Mouse (Mus musculus) spleen, postnatal 36 days (tissue): ENCODE data around the gene Smg5.
A peak's percentile ranks its signal among the peaks of the same experiment; 100 is the strongest.
"Not testable (repeated sequence)": the region's sequence is repeated elsewhere in the genome, so short reads cannot be mapped to it uniquely, and the experiment has no call there.

Experiments
- DNase-seq, 2 experiments: peaks; one replicate each; pipeline ENCODE4 v3.0.0; 2022; ENCODE audit warnings: low spot score in 2 of 2, mixed read lengths in 1 of 2

Smg5 gene

GRCm38 (mm10) chr3:88352907-88353306, 16.8 kb downstream of the Smg5 start:
- no peak for DNase-seq

GRCm38 (mm10) chr3:88354396-88355165, 18.5 kb downstream of the Smg5 start:
- DNase-seq: no peak

GRCm38 (mm10) chr3:88359584-88359983, 23.5 kb downstream of the Smg5 start:
- DNase-seq: no peak

- no peak for DNase-seq
Measured at GRCm38 (mm10) chr3:88359989-88360388, 23.9 kb downstream of the Smg5 start.

- DNase-seq: no peak
Measured at GRCm38 (mm10) chr3:88361096-88361495, 25.0 kb downstream of the Smg5 start.

GRCm38 (mm10) chr3:88361612-88362313, 25.7 kb downstream of the Smg5 start:
- no peak for DNase-seq

GRCm38 (mm10) chr3:88363700-88364099, 27.6 kb downstream of the Smg5 start:
- DNase-seq: peak; percentile 29 to 57

GRCm38 (mm10) chr3:88364337-88364736, 28.3 kb downstream of the Smg5 start, which contains the start of gene Paqr6:
Gene Paqr6, plus strand, starts transcription at chr3:88364584.
- peak; percentile 51 to 64 for DNase-seq

- no peak for DNase-seq
Measured at GRCm38 (mm10) chr3:88365705-88366361, 29.8 kb downstream of the Smg5 start.

- peak; percentile 63 to 72 for DNase-seq
Measured at GRCm38 (mm10) chr3:88366830-88367428, 30.9 kb downstream of the Smg5 start.

- DNase-seq: not testable (repeated sequence)
Measured at GRCm38 (mm10) chr3:88367517-88367916, 31.5 kb downstream of the Smg5 start.

GRCm38 (mm10) chr3:88368511-88368910, 32.5 kb downstream of the Smg5 start:
- not testable (repeated sequence) for DNase-seq

- not testable (repeated sequence) for DNase-seq
Measured at GRCm38 (mm10) chr3:88372643-88373042, 36.6 kb downstream of the Smg5 start, which contains the start of gene Bglap3. Gene Bglap3, minus strand, starts transcription at chr3:88372743.

GRCm38 (mm10) chr3:88375750-88376626, 39.9 kb downstream of the Smg5 start:
- not testable (repeated sequence) for DNase-seq

GRCm38 (mm10) chr3:88376644-88377043, 40.6 kb downstream of the Smg5 start:
- DNase-seq: not testable (repeated sequence)

- DNase-seq: not testable (repeated sequence)
Measured at GRCm38 (mm10) chr3:88378599-88378998, 42.5 kb downstream of the Smg5 start, which contains the start of gene Bglap2. Gene Bglap2, minus strand, starts transcription at chr3:88378699.

GRCm38 (mm10) chr3:88381389-88382315, 45.6 kb downstream of the Smg5 start:
- DNase-seq: peak; percentile 48 to 52

GRCm38 (mm10) chr3:88382383-88382782, 46.3 kb downstream of the Smg5 start:
- DNase-seq: not testable (repeated sequence)

GRCm38 (mm10) chr3:88384364-88384763, 48.3 kb downstream of the Smg5 start, which contains the start of gene Bglap:
Gene Bglap, minus strand, starts transcription at chr3:88384464.
- no peak for DNase-seq
